Mouse (Mus musculus): ENCODE results near the gene Ahdc1. TPM values are rescaled to one million over a fixed set of nuclear protein-coding genes. Genes with fewer than 3 reads are reported as not detected.

The Ahdc1 gene
- total and polyA plus RNA-seq, 3 experiments, result 2.7 to 37.9 (median 15.6) TPM

- no peaks in the 10 kb centered on the region for H3K36me3 ChIP-seq (replicated peaks)
- no peaks in the 10 kb centered on the region for H3K9me3 ChIP-seq (replicated peaks)
- no peak overlapping the region for H3K4me3 ChIP-seq (ENCODE audit: low read depth, low read length)
- TF ChIP-seq TAL1 (conservative IDR thresholded peaks at IDR 0.05; ENCODE audit: low read depth, low read length), result no peak
- TF ChIP-seq GATA1 (IDR thresholded peaks at IDR 0.05; ENCODE audit: borderline replicate concordance, low read length), result no peak
- TF ChIP-seq CTCF (IDR thresholded peaks at IDR 0.05; ENCODE audit: low read depth, low read length), result no peak
- no peak for TF ChIP-seq POLR2AphosphoS5 (IDR thresholded peaks at IDR 0.05; ENCODE audit: insufficient replicate concordance, low read depth, low read length)
- no peak for TF ChIP-seq GATA2 (IDR thresholded peaks at IDR 0.05; ENCODE audit: borderline replicate concordance, low read depth, low read length)
- ATAC-seq (ENCODE audit: extremely low read depth, insufficient number of reproducible peaks, low FRiP score, poor library complexity, severe bottlenecking) (no peak), DNase-seq (ENCODE audit: low spot score) (no peak)
- H3K27me3 ChIP-seq (ENCODE audit: insufficient read depth, low read length), result peaks cover 16% of the 10 kb centered on the region
- peaks cover 5% of the 10 kb centered on the region for H3K4me1 ChIP-seq (ENCODE audit: insufficient read depth, low read depth, low read length)
These were observed 98.3 kb downstream of the Ahdc1 start for GRCm38 (mm10) chr4:133109335-133109801.

GRCm38 (mm10) chr4:133112175-133112838 is 101.2 kb downstream of the Ahdc1 start:
- no peak for ATAC-seq (ENCODE audit: extremely low read depth, insufficient number of reproducible peaks, low FRiP score, poor library complexity, severe bottlenecking)
- Histone ChIP-seq H3K4me3 (ENCODE audit: low read depth, low read length) (no peak overlapping the region), H3K36me3 (replicated peaks) (no peaks in the 10 kb centered on the region), H3K9me3 (replicated peaks) (no peaks in the 10 kb centered on the region), H3K27me3 (ENCODE audit: insufficient read depth, low read length) (peaks cover 24% of the 10 kb centered on the region), H3K4me1 (ENCODE audit: insufficient read depth, low read depth, low read length) (peaks cover 4% of the 10 kb centered on the region; the same call in 1 of the 2 replicates)
- DNase-seq (ENCODE audit: low spot score), result no peak
- TF ChIP-seq CTCF (IDR thresholded peaks at IDR 0.05; ENCODE audit: low read depth, low read length), result no peak
- no peak for TF ChIP-seq GATA1 (IDR thresholded peaks at IDR 0.05; ENCODE audit: borderline replicate concordance, low read length)
- TF ChIP-seq POLR2AphosphoS5 (IDR thresholded peaks at IDR 0.05; ENCODE audit: insufficient replicate concordance, low read depth, low read length), result no peak
- TF ChIP-seq GATA2 (IDR thresholded peaks at IDR 0.05; ENCODE audit: borderline replicate concordance, low read depth, low read length), result no peak
- TF ChIP-seq TAL1 (conservative IDR thresholded peaks at IDR 0.05; ENCODE audit: low read depth, low read length), result no peak

- ATAC-seq (ENCODE audit: extremely low read depth, insufficient number of reproducible peaks, low FRiP score, poor library complexity, severe bottlenecking), result no peak
- DNase-seq (ENCODE audit: low spot score), result no peak
- H3K9me3 ChIP-seq (replicated peaks), result no peaks in the 10 kb centered on the region
- H3K27me3 ChIP-seq (ENCODE audit: insufficient read depth, low read length), result peaks cover 19% of the 10 kb centered on the region
- no peak overlapping the region for H3K4me3 ChIP-seq (ENCODE audit: low read depth, low read length)
- TF ChIP-seq GATA1 (IDR thresholded peaks at IDR 0.05; ENCODE audit: borderline replicate concordance, low read length) (no peak), POLR2AphosphoS5 (IDR thresholded peaks at IDR 0.05; ENCODE audit: insufficient replicate concordance, low read depth, low read length) (no peak), TAL1 (conservative IDR thresholded peaks at IDR 0.05; ENCODE audit: low read depth, low read length) (no peak), CTCF (IDR thresholded peaks at IDR 0.05; ENCODE audit: low read depth, low read length) (no peak)
- no peaks in the 10 kb centered on the region for H3K36me3 ChIP-seq (replicated peaks)
- peaks cover 3% of the 10 kb centered on the region; the same call in 1 of the 2 replicates for H3K4me1 ChIP-seq (ENCODE audit: insufficient read depth, low read depth, low read length)
These were observed 102.4 kb downstream of the Ahdc1 start for GRCm38 (mm10) chr4:133113351-133113882.

GRCm38 (mm10) chr4:133114762-133115161 is 103.7 kb downstream of the Ahdc1 start:
- TF ChIP-seq GATA2 (IDR thresholded peaks at IDR 0.05; ENCODE audit: borderline replicate concordance, low read depth, low read length), result no peak
- no peak for TF ChIP-seq TAL1 (conservative IDR thresholded peaks at IDR 0.05; ENCODE audit: low read depth, low read length)
- TF ChIP-seq GATA1 (IDR thresholded peaks at IDR 0.05; ENCODE audit: borderline replicate concordance, low read length), result no peak
- TF ChIP-seq POLR2AphosphoS5 (IDR thresholded peaks at IDR 0.05; ENCODE audit: insufficient replicate concordance, low read depth, low read length), result no peak
- TF ChIP-seq CTCF (IDR thresholded peaks at IDR 0.05; ENCODE audit: low read depth, low read length), result no peak
- Histone ChIP-seq H3K27me3 (ENCODE audit: insufficient read depth, low read length) (peaks cover 21% of the 10 kb centered on the region), H3K36me3 (replicated peaks) (no peaks in the 10 kb centered on the region), H3K9me3 (replicated peaks) (no peaks in the 10 kb centered on the region), H3K4me1 (ENCODE audit: insufficient read depth, low read depth, low read length) (peaks cover 3% of the 10 kb centered on the region; the same call in 1 of the 2 replicates), H3K4me3 (ENCODE audit: low read depth, low read length) (no peak overlapping the region)
- no peak for ATAC-seq (ENCODE audit: extremely low read depth, insufficient number of reproducible peaks, low FRiP score, poor library complexity, severe bottlenecking)
- no peak for DNase-seq (ENCODE audit: low spot score)

- ATAC-seq (ENCODE audit: extremely low read depth, insufficient number of reproducible peaks, low FRiP score, poor library complexity, severe bottlenecking), result no peak
- TF ChIP-seq CTCF (IDR thresholded peaks at IDR 0.05; ENCODE audit: low read depth, low read length), result no peak
- TF ChIP-seq POLR2AphosphoS5 (IDR thresholded peaks at IDR 0.05; ENCODE audit: insufficient replicate concordance, low read depth, low read length), result no peak
- no peak for TF ChIP-seq TAL1 (conservative IDR thresholded peaks at IDR 0.05; ENCODE audit: low read depth, low read length)
- no peak for TF ChIP-seq GATA2 (IDR thresholded peaks at IDR 0.05; ENCODE audit: borderline replicate concordance, low read depth, low read length)
- no peak for TF ChIP-seq GATA1 (IDR thresholded peaks at IDR 0.05; ENCODE audit: borderline replicate concordance, low read length)
- H3K4me1 ChIP-seq (ENCODE audit: insufficient read depth, low read depth, low read length), result peaks cover 5% of the 10 kb centered on the region; the same call in 1 of the 2 replicates
- H3K4me3 ChIP-seq (ENCODE audit: low read depth, low read length), result no peak overlapping the region
- no peaks in the 10 kb centered on the region for H3K9me3 ChIP-seq (replicated peaks)
- no peaks in the 10 kb centered on the region for H3K36me3 ChIP-seq (replicated peaks)
- peaks cover 29% of the 10 kb centered on the region for H3K27me3 ChIP-seq (ENCODE audit: insufficient read depth, low read length)
- DNase-seq (ENCODE audit: low spot score), result no peak
These were observed 104.8 kb downstream of the Ahdc1 start for GRCm38 (mm10) chr4:133115721-133116429.

Measured in G1E (cell line).